9 mouse cellular contexts compared by ENCODE assay signal in genomic region chr13:49400139-49400538, GRCm38 (mm10). TPM values are rescaled to one million over a fixed set of nuclear protein-coding genes. Genes with fewer than 3 reads are reported as not detected.
A peak's percentile ranks its signal among the peaks of the same experiment; 100 is the strongest.
DNase-seq lines count a peak whose midpoint lies in the region; ATAC-seq and TF ChIP-seq lines count a peak whose summit lies in the region.
"Had no signal": no experiment of that assay in that cellular context is flagged by ENCODE, and none has a peak within 500 bp of the region (broad histone marks: within the 10 kb centered on the region; RNA-seq: fewer than 3 reads in every experiment).

No protein-coding gene starts in this region.

- H3K27ac ChIP-seq in liver, postnatal 0 days (ENCODE audit: low read depth), result no peak overlapping the region
- H3K27ac ChIP-seq: embryonic facial prominence, embryonic 15.5 days; midbrain, embryonic 12.5 days had no signal

- no peaks in the 10 kb centered on the region for H3K9me3 ChIP-seq in liver, postnatal 0 days (ENCODE audit: low read length)
- H3K9me3 ChIP-seq: embryonic facial prominence, embryonic 15.5 days; midbrain, embryonic 12.5 days had no signal

- ATAC-seq in common myeloid progenitor, adult 5-6 weeks (replicated peaks; ENCODE audit: low read depth, poor library complexity, severe bottlenecking), result peak; percentile 61
- peak; percentile 51 for ATAC-seq in liver, postnatal 0 days

- H3K4me2 ChIP-seq in liver, postnatal 0 days (ENCODE audit: low read depth, low read length), result no peak overlapping the region
- H3K4me2 ChIP-seq: embryonic facial prominence, embryonic 15.5 days; midbrain, embryonic 12.5 days had no signal

- H3K27me3 ChIP-seq in liver, postnatal 0 days (ENCODE audit: insufficient read depth, low read length), result no peaks in the 10 kb centered on the region
- H3K27me3 ChIP-seq: embryonic facial prominence, embryonic 15.5 days; midbrain, embryonic 12.5 days had no signal

- no peaks in the 10 kb centered on the region for H3K36me3 ChIP-seq in liver, postnatal 0 days (replicated peaks; ENCODE audit: insufficient read depth, low read length)
- H3K36me3 ChIP-seq: embryonic facial prominence, embryonic 15.5 days; midbrain, embryonic 12.5 days had no signal

- WGBS in liver, postnatal 0 days (ENCODE audit: insufficient replicate concordance), result 44% methylated on average over 6 of the region's 6 CpGs

- TF ChIP-seq CTCF in liver, postnatal 0 days (IDR thresholded peaks at IDR 0.05; ENCODE audit: low read depth), result peak; percentile 68

- H3K4me3 ChIP-seq in liver, postnatal 0 days (ENCODE audit: low read depth, low read length), result no peak overlapping the region
- H3K4me3 ChIP-seq: embryonic facial prominence, embryonic 15.5 days; midbrain, embryonic 12.5 days had no signal

- 0 out of 2 replicates have a peak, but pooled peaks cover 3% of the 10 kb centered on the region for H3K4me1 ChIP-seq in liver, postnatal 0 days (ENCODE audit: insufficient read depth)
- H3K4me1 ChIP-seq: embryonic facial prominence, embryonic 15.5 days; midbrain, embryonic 12.5 days had no signal

- no peak for TF ChIP-seq EP300 in liver, postnatal 0 days (IDR thresholded peaks at IDR 0.05; ENCODE audit: low read depth)

- H3K9ac ChIP-seq in liver, postnatal 0 days (replicated peaks), result no peak overlapping the region
- H3K9ac ChIP-seq: embryonic facial prominence, embryonic 15.5 days; midbrain, embryonic 12.5 days had no signal

- intact Hi-C loops in heart, postnatal 14 days (cut with DNase I), result no loop called here

- peak; percentile 15 for DNase-seq in ovary, postnatal 14 days (ENCODE audit: low spot score)
- no peak for DNase-seq in ovary, postnatal 10 days (ENCODE audit: low spot score)
- DNase-seq in heart, postnatal 14 days, result peak; percentile 35 to 56
- DNase-seq in liver, postnatal 0 days, result peak; percentile 56
- DNase-seq in Muller cell, postnatal 12 days (ENCODE audit: inconsistent ontology term), result no peak
- no peak for DNase-seq in urinary bladder, postnatal 25 days (ENCODE audit: low spot score)

RNA-seq across cellular contexts. Expression of gene Ippk, which starts 20.9 kb away (rescaled TPM):
- 8.4 and 11.3 TPM in 2 replicates for total RNA-seq in common myeloid progenitor, adult 5-6 weeks (2017)
- 1 to 10 TPM; 7.1 to 7.4 TPM for total RNA-seq in heart, postnatal 14 days (2021)
- polyA plus RNA-seq in liver, postnatal 0 days (2015; fragmentation: Nextera tagmentation; extraction: Ambion mirVana), result 5.9 and 6.0 TPM in 2 replicates

RNA-seq across cellular contexts. Expression of gene Bicd2, which starts 58.8 kb away (rescaled TPM):
- total RNA-seq in common myeloid progenitor, adult 5-6 weeks (2017), result 20.4 and 24.3 TPM in 2 replicates
- 10 to 100 TPM; 72.1 to 77.7 TPM for total RNA-seq in heart, postnatal 14 days (2021)
- 4.9 and 5.8 TPM in 2 replicates for polyA plus RNA-seq in liver, postnatal 0 days (2015; fragmentation: Nextera tagmentation; extraction: Ambion mirVana)

Comparison
In these comparisons a context has a peak if more than half of its experiments do, and no peak if none do; other contexts are left out.
1. DNase-seq: peak in ovary, postnatal 14 days (single experiment), heart, postnatal 14 days (2 of 2) and liver, postnatal 0 days (single experiment); none in ovary, postnatal 10 days (single experiment), Muller cell, postnatal 12 days (single experiment) and urinary bladder, postnatal 25 days (single experiment).